Mouse (Mus musculus) kidney, adult 18-20 months (tissue): ENCODE data around the gene Hs3st3b1.

Experiments
- DNase-seq: peaks from one replicate; pipeline ENCODE4 v3.0.0; 2021

The Hs3st3b1 gene

DNA sequence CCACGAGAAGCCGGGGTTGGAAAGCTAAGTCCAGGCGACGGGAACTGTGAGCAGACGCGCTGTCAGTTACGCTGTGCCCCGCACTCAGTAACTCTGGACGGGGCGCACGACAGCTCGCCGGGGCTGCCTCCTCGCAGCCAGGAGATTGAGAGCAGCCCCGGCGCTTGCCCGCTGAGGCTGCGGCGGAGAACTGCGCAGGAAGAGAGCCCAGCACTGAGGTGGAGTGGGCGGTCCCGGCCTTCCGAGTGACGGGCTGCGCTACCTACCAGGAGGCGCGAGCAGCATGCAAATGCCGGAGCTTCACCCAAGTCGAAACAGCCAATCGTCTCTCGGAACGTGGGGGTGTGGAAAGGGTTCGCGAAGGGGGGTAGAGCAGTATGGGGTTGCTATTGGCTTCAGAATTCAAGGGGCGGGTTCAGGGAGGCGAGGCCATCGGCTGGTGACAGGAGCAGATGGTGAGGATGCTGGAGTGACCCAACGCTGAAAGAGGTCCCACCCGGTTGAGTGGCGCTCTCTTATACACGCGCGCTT lies at the start of gene Hs3st3b1:
TSS of gene Hs3st3b1 (minus strand) at position 200 of the 531 bp plus-strand sequence.
- DNase-seq, result peak; percentile 93

DNA sequence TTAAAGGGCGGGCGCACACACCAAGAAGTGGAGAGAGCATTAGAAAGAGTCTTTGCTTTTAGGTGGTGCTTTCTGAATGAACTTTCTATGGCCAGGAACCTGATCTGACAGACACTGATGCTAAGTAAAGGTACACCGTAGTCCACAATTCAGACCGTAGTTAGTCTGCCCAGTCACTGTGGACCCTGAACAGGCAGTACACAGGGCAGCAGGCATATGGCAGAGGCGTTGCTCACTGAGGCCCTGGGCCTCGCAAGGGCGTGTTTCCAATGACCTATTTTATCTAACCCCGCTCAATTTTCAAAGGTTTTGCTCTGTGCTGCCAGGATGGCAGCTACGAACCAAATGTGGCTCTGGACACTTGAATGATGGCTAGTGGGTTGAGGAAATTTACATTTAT lies 49.4 kb upstream of the Hs3st3b1 start:
- no peak for DNase-seq

DNA sequence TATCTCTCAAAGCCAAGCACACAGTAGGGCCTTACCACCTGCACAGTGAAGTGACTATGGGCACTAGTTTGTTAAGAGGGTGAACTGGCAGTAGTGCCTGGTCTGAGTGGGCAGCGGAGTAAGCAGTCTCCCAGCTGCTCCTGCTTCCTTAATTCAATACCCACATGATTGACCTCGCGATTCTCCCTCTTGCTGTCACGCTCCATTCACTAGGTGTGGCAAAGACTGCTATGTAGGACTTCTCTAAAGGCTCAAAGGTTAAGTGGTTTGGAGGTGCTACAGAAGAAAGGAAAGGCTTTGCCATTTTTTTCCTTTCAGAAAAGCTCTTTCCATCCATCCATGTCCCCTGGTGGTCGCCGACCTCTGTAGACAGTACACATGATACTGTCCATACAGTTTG lies 48.7 kb upstream of the Hs3st3b1 start:
- DNase-seq, result no peak

DNA sequence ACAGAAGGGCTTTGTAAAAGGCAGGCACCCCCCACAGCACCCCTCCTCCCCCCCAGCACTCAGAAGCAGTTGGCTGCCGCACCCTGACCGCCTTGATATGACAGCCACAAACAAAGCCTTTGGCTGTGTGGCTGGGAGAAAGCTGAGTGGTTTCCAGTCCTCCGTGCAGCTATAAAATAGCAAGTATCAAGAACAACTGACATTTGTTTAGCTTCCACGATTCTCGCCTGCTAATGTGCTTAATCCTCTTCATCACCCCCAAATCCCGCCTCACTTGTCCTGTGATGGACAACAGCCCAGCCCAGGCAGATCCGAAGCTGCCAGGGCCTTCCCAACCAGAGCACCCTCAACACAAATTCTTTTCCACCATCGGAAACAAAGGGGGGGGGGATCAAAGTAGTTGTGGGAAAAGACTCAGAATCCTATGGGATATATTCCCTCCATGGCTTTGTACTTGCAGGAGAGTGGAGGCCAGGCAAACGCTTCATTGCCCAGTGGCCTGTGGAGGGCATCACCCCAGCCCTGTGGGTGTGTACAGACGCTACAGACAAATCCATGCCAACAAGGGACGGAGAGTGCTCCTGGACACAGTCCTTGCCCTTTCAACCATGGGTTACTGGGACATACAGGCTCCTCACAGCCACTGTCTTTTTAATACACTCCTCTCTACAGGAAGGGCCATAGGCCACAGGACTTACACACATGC lies 47.3 kb upstream of the Hs3st3b1 start:
- peak; percentile 34 for DNase-seq

DNA sequence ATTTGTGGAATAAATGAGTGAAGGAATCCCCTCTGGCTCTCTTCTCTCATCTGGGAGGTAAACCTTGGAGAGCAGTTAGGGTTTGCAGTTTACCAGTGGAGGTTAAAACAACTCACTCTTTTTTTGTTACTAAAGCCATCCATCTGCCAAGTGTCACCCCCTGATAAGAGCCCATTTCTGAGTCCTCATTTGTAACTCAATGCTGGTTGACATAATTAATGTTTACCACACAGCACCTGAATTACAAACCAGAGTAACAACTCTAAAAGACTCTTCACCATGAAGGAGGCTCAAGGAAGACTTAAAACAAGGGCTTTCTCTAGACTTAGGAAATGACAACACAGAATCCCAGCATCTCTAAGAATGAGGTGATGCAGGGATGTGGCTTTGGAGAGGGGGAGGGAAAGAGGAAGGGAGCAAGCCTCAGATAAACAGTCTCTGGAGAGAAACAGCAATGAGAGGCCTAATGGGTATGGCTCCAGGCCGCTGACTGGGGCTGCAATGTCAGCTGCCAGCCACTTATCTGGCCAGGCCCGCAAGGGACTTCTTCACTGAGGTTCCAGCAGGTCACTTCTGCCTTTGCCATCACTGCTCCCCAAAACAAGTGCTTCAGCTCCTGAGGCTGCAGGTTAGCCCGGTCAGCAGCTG lies 46.4 kb upstream of the Hs3st3b1 start:
- no peak for DNase-seq

DNA sequence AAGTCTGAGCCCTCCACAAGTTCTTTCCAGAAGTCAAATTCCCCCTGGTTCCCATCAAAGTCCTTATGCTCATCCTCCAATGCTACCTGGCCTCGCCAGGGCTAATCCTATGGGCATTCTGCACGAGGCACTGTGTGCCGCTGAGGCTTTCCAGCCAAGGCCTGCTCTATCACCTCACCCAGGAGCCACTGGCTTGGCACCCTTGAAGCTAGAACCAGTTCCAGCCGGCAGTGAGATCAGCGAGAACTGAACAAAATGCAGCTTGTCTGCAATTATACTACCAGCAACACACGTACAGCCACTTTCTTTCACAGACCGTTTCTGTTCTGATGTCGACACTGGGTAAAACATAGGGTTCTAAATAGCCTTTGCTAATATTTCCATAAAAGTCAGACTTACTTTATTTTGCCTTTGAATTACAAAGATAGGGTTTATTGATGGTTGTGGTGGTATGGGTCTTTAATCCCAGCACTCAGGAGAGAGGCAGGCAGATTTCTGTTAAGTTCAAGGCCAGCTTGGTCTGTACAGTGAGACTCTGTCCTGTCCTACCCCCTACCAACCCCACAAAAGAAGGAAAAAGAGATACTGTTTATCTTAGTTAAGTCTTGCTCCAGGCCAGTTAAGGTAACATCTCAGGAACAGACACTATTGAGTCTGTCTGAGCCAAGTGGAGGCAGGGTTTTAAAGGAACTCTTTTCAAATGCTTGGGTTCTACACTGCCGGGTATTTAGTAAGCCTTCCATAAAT lies 45.7 kb upstream of the Hs3st3b1 start:
- peak; percentile 40 for DNase-seq

DNA sequence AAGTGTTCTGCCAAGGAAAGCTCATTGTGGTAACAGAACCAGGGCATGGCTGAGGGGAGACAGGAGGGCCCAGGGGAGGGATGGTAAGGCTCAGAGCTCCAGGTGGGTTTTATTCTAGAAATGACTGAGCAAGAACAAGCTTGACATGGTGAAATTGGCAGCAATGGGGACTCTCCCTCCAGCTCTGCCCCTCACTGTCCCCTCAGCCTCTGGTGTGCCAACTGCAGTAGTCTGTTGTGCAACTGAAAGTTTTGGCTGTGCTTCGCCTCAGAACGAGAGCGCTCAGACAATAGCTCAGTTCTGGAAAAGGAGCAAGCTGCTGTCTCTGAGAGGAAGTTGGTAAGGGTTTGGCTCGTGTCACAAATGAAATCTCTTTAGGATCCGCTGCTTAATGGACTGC lies 43.3 kb upstream of the Hs3st3b1 start:
- DNase-seq, result no peak

DNA sequence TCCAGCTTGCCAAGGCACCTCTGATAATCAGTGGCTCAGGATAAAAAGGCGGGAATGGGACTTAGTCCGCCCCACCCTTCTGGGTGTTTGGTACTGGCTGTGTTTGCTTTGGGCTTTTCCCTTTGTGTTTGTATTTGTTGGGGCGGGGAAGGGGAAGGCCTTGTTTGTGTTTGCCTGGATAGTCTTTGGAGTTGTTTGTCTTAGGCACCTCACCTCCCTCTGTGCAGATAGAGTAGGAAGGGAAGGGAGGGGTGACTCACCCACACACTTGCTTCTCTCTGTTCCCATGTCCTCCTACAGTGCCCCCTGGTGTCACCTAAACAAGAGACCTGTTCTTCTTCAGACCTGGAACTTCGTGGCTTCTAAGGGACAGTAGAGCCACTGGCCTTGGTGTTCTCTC lies 35.1 kb upstream of the Hs3st3b1 start:
- peak; percentile 28 for DNase-seq

DNA sequence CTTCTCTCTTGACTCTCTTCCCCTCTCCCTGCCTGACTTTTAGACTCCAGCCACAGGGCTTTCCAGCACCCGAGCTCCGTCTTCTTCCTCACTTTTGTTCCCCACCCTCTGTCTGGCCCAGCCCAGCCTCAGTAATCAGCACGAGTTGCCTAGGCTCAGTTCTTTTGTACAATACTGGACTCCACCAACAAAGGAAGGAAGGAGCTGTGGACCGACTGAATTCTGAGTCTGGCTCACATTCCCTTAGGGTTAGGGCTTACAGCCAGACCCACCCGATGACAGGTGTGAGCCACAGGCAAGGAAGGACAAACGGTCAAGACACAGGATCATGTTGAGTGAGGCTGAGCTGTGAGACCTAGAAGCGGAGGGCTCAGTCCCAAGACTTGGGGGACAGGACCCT lies 34.7 kb upstream of the Hs3st3b1 start:
- no peak for DNase-seq

DNA sequence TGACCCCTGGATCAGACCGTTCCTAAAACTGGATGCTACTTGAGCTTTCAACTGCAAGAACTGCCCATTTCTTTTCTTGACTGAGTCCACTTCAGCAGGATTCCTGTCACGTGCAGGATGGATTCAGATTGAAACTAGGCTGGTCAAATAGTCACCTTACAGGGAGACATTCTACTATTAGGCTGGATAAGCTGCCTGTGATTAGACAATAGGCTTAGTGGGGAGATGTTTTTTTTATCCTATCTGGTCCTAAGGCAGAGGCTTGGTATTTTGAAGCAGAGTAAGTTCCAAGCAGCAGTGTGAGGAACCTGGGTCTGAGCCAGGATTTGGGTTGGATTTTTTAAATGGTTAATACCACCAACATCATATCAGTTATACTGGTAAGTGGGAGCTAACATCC lies 31.8 kb upstream of the Hs3st3b1 start:
- DNase-seq, result no peak

DNA sequence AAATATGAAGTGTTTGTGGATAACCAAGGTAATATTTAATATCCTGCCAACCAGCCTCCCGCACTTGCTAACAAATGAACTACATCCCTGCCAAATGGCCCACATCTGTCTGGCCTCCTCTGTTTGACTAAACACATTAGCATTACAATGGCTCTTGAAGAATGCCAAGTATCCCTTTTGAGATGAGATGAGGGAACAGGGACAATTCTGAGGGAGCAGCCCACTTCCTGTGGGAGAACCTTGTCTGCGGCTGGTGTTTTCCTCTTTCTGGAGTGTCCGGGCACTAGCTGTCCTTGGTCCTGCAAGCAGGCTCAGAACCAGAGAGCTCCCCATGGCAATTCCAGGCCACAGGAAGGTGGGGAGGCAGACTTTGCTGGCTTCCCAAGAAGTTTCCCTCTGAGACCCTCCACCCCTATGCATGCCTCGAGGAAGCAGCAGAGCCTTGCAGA lies 30.7 kb upstream of the Hs3st3b1 start:
- no peak for DNase-seq

DNA sequence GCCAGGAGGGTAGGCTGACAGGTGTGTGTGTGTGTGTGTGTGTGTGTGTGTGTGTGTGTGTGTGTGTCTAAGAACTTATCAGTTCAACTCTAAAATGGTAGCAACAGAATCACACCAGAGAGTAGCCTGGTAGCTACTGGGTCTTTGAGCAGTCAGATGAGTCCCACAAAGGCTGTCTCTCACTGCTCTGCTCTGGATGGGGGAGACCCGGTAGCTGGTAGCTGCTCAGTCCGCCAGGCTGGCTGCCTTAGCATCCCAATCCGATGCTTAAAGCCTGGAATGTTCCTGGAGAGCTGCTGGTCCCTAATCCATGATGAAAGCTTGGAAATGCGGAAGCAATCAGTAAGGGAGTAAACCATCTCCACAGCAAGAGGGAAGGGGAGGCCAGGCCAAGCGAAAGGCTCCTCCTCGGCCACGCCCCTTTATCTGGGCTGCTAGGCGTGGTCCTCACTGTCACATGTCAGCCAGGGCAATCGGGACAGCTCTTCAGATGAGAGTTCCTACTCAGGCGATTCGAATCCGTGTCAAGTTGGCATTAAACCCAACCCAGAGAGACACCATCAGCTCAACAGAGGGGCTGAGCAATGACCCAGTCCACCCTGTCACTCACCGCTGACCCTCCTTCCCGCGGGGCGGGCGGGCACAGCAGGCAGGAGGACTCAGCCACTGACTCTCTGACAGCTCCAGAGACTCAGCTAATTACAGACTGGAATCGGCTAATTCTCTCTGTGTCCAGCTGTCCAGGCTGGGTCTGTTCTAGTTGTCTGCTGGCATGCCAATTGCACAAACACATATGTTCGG lies 29.9 kb upstream of the Hs3st3b1 start:
- DNase-seq, result peak; percentile 29

DNA sequence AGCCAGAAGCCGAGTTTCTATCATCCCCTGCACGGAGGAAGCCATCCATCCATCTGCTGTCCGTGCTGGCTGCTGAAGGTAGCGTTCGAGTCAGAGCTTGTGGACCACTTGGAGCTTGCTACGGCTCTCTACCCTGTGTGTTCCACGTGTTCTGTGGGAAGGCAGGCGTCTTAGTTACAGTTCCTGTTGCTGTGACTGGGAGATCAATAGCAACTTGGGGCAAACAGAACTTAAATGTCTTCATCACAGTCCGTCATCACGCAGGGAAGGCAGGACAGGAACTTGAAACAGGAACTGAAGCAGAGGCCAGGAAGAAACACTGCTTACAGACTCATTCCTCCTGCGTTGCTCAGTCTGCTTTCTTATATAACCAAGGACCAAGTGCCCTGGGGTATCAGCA lies 26.3 kb upstream of the Hs3st3b1 start:
- no peak for DNase-seq

DNA sequence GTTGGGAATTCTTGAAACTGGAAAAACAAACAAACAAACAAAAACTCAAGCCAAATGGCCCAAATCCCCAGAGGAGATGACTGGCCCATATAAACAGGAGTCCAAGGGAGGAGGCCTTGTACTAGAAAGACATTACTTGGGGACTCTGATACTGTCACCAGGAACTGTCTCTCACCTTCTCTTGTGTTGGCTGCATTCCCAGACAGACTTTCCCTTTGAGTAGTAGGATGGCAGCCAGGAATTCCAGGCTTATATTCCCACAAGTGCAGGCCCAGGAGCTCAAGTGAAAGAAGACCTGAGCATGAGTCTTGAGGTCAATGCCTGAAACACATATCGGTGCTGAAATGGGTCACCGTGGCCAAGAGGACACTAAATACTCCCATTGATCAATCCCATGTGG lies 24.9 kb upstream of the Hs3st3b1 start:
- DNase-seq, result no peak

DNA sequence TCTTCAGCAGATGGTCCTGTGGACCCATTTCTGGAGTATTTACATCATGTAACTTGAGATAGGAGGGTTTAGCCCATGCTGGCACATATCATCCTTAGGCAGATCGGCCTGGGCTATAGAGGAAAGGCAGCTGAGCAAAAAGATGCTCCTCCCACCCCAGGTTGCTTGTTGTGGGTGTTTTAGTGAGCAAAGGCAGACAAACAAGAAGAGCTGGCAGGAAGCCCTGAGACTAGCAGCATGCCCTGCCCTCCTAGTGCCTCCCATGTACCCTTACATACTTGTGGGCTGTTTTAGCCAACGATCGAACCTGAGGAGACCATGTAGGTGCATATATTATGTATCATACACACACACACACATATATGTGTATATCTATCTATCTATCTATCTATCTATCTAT lies 21.9 kb upstream of the Hs3st3b1 start:
- no peak for DNase-seq

DNA sequence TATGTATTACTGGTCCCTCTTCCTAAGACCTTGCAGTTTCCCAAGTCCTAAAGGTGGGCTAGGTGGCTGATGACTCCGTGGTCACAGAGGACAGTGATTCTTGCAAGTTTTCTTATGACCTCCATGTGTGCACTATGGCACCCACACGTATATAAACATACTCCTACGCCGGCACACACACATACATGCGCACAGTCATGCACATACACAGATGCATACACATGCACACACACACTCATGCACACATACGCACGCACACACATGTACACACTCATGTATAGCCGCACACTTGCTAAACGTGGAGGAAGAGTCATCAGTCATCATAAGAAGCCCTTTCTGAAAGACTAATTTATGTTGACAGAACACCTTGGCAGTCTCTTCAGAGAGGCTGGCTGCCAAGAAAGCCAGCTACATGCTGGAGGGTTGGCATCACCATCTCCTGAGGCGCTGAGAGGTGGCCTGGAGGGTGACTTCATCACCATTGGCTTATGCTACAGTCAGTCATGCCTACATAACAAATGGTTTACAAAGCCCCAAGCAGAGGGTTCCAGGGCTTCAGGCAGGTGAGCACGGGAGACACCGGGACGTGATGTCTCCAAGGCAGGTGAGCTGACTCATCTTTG lies 21.3 kb upstream of the Hs3st3b1 start:
- DNase-seq, result no peak

DNA sequence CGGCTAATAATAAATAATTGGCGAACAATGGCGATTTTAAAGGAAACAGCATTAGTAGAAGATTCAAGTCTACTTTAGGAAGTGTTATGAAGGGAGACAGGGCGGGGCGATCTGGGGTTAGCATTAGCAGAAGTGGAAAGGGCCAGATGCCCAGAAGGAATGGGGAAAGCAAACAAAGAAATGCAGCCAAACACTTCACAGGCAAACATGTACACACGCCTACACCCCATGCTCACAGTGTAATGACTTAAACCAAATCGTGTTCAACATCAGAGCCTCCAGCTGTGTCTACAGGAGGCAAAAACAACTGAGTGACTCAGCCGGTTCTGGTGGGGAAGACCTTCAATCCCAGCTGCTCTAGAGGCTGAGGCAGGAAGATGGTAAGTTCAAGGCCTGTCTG lies 20.1 kb upstream of the Hs3st3b1 start:
- no peak for DNase-seq

DNA sequence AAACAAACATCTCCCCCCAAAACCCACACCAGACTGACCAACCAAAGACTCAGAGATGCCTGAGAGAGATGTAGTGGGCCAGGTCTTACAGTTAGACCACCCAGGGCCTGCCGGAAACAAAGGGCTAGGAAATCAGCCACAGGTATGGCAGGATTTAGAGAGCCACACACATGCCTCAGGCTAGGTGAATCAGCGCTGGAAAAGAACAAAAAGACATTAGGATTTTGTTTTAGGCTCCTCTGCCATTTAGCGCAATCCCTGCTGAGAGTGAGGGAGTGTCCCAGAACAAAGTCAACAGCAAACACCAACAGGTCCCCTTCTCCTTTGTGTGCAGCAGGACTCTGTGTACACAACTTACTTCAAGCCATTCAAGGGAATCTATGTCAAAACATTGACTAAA lies 14.6 kb upstream of the Hs3st3b1 start:
- no peak for DNase-seq

DNA sequence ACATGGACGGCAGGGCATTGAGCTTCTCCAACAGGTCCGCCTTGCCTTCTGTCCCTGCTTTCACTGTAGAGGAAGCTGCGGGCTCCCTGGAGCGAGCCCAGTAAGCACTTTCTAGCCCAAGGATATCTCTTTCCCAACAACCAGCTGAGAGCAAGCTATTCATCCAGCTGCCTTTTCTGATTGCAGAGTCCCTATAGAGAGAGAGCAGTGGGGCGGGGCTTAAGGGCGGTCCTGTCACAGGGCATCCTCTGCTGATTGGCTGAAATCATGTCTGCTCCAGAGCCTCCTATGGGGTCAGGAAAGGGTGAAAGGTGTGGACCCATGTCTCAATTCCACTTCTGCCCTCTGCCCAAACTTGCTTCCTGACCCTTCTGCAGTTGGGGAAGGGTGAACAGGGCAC lies 4.8 kb upstream of the Hs3st3b1 start:
- no peak for DNase-seq

DNA sequence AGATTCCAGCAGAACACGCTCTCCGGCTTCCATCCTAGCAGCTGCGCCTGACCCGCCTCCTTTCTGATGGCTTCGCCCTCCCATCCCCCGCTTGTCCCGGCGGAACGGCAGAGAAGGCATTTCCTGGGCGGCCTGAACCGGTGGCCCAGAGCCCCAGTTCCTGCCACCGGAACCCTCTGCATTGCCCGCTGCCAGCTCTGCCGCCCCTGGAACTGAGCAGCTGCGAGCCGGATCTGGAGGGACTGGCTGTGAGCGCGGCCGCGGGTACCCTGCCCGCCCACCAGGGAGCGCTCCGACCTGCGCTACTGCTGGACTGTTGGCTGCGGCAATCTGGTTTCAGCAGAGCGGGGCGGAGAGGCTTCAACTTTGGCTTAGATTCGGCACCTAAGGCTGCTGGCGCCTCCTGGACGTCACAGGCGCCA lies 3.1 kb upstream of the Hs3st3b1 start:
- DNase-seq, result peak; percentile 88

DNA sequence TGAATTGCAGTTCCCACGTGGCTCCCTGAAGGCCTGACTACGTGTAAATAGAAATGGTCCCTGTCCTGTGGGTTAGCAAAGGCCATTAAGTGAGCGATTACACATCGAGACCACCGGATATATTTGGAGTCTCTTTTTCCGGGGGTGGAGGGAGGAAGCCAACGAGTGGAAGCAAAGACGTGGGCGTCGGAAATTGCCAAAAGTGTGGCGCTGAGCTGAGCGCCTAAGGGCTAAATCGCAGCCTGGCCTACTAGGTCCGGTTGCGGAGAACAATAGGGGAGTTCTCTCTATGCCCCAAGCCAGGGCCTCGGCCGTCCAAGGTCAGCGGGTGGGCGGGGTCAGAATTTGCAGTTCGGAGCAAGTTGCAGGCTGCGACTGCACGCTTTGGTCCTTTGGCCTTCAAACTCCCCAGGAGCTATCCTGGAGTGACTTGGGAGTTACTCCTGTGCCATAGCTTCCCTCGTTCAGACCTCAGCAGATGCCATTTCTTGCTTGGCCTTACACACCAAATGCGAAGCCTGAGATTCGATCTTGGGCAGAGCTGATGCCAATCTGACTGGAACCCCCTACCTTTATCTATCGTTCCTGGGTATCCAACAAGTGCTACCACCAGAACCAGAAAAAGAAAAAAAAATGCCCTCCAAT lies 2.3 kb upstream of the Hs3st3b1 start:
- DNase-seq, result peak; percentile 13

DNA sequence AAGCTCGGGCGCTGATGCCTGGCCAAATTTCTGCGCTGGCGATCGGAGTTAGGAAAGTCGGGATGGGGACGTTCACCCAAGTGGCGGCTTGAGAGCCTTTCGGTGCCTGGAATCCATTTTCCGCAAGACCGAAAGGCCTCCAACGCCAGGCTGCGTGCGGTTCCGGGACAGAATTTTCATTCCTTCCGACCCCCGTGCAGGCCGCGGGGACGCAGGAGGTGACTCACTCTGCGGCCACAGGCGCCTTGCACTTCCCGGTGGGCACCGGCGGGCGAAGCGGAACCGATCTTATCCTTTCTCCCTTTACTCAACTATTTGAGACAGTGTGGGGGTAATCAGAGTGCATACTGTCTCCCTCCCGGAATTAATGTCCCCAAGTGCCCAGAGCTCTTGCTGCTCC lies 1.3 kb upstream of the Hs3st3b1 start:
- peak; percentile 25 for DNase-seq
